Mouse (Mus musculus) stomach, embryonic 16.5 days (tissue): Measurements from ENCODE around the gene Mcl1. TPM values are rescaled to one million over a fixed set of nuclear protein-coding genes. Genes with fewer than 3 reads are reported as not detected.
"Not testable (repeated sequence)": the region's sequence is repeated elsewhere in the genome, so short reads cannot be mapped to it uniquely, and the experiment has no call there.

Experiments used
- ATAC-seq: fragments of 200-750 bp; cut with Nextera tagmentation; 2 replicates; pipeline ENCODE4 v1.8.0; 2017; ENCODE audit warnings: moderate number of reproducible peaks, moderate TSS enrichment; ENCODE audit not compliant: insufficient read depth, low FRiP score
- H3K27ac ChIP-seq: fragments of 300-500 bp; sonication (generic); 2 replicates; pipeline ENCODE4 v1.5.1; 2014; ENCODE audit warnings: low read length
- H3K27me3 ChIP-seq: fragments of 300-500 bp; sonication (generic); 2 replicates; pipeline ENCODE4 v1.6.1; 2014; ENCODE audit warnings: low read length, control low read depth, mixed read lengths; ENCODE audit not compliant: control insufficient read depth, insufficient read depth
- H3K36me3 ChIP-seq: fragments of 300-500 bp; sonication (generic); 2 replicates; pipeline ENCODE4 v1.6.1; 2014; ENCODE audit warnings: low read length; ENCODE audit not compliant: control insufficient read depth, insufficient read depth
- H3K4me1 ChIP-seq: fragments of 300-500 bp; sonication (generic); 2 replicates; pipeline ENCODE4 v1.6.1; 2014; ENCODE audit warnings: low read length, control low read depth, mixed read lengths; ENCODE audit not compliant: control insufficient read depth, insufficient read depth
- H3K4me2 ChIP-seq: fragments of 300-500 bp; sonication (generic); 2 replicates; pipeline ENCODE4 v1.6.1; 2014; ENCODE audit warnings: low read depth, low read length, mixed read lengths
- H3K4me3 ChIP-seq: fragments of 300-500 bp; sonication (generic); replicated peaks from 2 replicates; pipeline ENCODE4 v1.5.1; 2014; ENCODE audit warnings: mild to moderate bottlenecking, low read length
- H3K9ac ChIP-seq: fragments of 300-500 bp; sonication (generic); 2 replicates; pipeline ENCODE4 v1.6.1; 2014; ENCODE audit warnings: low read length
- H3K9me3 ChIP-seq: fragments of 300-500 bp; sonication (generic); replicated peaks from 2 replicates; pipeline ENCODE4 v1.6.1; 2016; ENCODE audit warnings: low read length, control low read depth; ENCODE audit not compliant: control insufficient read depth
- WGBS: fragments of 180-500 bp; shearing (Covaris S2); extraction: QIAGEN DNeasy Blood & Tissue Kit; methylation state at CpG from one replicate; pipeline ENCODE4 v1.1.7; 2014; 5-methylcytosine and 5-hydroxymethylcytosine counted together
- polyA plus RNA-seq: library from polyadenylated mRNA; unstranded; fragments of >200 nt; fragmentation: Nextera tagmentation; extraction: Ambion mirVana; gene quantifications from 2 replicates; pipeline ENCODE4 v1.2.1, GENCODE M21; 2015

Gene Mcl1
- polyA plus RNA-seq: 16.5 and 20.5 TPM in 2 replicates

DNA sequence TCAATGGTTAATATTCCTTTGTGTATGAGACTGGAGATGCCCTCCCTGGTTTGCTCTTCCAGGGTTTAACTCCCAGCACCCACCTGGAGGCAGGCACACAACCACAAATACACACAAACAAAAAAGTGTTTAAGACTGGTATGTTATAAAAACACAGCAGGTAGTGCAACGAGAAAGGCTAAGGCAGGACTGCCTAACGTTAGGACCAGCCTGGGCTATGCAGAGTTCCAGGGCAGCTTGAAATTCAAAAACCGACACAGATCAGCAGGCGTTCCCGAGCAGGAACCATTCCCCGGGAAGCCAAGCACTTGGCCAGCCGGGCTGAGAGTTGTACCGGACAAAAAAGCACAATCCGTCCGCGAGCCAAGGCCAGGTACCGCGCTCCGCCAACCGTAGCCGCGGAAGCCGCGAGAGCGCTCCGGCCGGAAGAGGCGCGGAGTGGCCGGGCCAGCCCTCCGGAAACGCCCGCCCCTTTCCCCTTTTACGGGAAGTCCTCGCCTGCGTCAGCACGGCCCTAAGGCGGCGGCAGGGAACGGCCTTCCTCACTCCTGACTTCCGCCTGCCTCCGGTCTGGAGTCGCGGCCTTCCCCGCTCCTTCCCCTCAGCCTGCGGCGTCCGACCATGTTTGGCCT lies at the start of gene Mcl1:
TSS of gene Mcl1 (plus strand) at position 553 of the 632 bp plus-strand sequence.
- peak; percentile 97 for ATAC-seq
- Histone ChIP-seq H3K4me1 (peaks cover 29% of the 10 kb centered on the region), H3K27ac (peak within 1 kb of the TSS; percentile 98), H3K4me3 (peak within 1 kb of the TSS; percentile 91), H3K27me3 (no peaks in the 10 kb centered on the region), H3K9ac (peak within 1 kb of the TSS; percentile 100), H3K36me3 (peaks cover 9% of the 10 kb centered on the region; the same call in 1 of the 2 replicates), H3K4me2 (peak within 1 kb of the TSS; percentile 81), H3K9me3 (no peaks in the 10 kb centered on the region)
- whole genome bisulfite sequencing: under 1% methylated on average over 43 of the region's 43 CpGs

DNA sequence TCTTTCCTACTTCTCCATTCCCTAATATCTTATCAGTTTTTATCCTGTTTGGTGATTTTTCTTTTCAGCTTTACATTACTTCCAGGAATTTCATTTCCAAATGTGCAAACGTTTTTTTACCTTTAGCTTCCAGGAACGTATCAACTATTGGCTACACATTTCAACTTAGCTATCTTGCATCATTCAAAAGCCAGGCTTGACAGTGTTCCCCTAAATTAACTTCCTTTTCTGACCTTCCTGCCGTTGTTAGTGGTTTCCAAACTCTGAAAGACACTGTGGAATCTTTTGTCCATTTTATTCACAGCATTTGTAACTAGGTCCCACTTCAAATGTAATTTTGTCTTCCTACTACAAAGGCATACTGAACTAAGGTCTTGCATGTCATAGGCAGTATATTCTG lies 49.4 kb upstream of the Mcl1 start:
- H3K9me3 ChIP-seq: no peaks in the 10 kb centered on the region
- H3K4me2 ChIP-seq: no peak overlapping the region
- no peaks in the 10 kb centered on the region for H3K4me1 ChIP-seq
- no peak for ATAC-seq
- 67% methylated on average over 3 of the region's 3 CpGs for WGBS
- H3K27me3 ChIP-seq: no peaks in the 10 kb centered on the region
- H3K27ac ChIP-seq: no peak overlapping the region
- peaks cover 9% of the 10 kb centered on the region; the same call in 1 of the 2 replicates for H3K36me3 ChIP-seq
- H3K4me3 ChIP-seq: no peak overlapping the region
- no peak overlapping the region for H3K9ac ChIP-seq

DNA sequence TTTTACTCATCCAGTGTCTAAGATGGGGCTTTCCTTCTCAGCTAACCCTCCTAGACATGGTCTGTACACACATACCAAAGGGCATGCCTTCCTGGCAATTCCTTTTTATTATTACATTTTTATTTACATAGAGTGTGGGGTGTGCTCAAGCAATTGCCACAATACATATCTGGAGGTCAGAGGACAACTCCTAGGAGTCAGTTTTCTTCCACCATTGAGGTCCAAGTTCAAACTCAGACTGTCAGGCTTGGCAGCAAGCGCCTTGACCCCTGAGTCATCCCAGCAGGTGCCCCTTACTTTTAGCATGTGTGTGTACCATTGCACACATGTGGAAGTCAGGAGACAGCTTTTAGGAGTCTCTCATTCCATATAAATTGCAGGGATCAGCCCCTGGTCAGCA lies 44.6 kb upstream of the Mcl1 start:
- ATAC-seq: no peak

DNA sequence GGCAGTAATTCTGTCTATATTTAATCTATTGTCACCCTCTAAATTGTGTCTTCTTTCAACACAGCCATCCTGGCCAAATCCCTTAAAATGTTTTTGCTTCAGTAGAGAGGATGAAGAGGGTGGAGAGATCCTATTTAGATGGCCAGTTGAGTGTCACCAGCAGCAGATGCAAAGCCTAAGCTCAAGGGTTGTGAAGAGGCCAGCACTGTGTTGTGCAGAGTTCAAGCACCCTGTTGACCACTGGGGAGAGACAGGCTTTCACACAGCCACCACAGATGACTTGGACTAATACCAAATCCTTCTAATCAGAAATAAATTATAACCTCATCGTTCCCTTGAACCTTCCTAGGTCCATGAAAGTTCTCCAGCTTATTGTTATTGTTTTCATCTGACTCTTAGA lies 40.1 kb upstream of the Mcl1 start:
- no peak for ATAC-seq
- Histone ChIP-seq H3K4me2 (no peak overlapping the region), H3K4me1 (no peaks in the 10 kb centered on the region), H3K27me3 (no peaks in the 10 kb centered on the region), H3K36me3 (peaks cover 19% of the 10 kb centered on the region; the same call in 1 of the 2 replicates), H3K4me3 (no peak overlapping the region), H3K9me3 (no peaks in the 10 kb centered on the region), H3K9ac (no peak overlapping the region), H3K27ac (no peak overlapping the region)
- 65% methylated on average over 1 of the region's 1 CpGs for WGBS

More for the DNA sequence above, 44.6 kb upstream of the Mcl1 start:
- Histone ChIP-seq H3K27me3 (no peaks in the 10 kb centered on the region), H3K4me3 (no peak overlapping the region), H3K27ac (no peak overlapping the region), H3K4me2 (no peak overlapping the region), H3K9ac (no peak overlapping the region), H3K9me3 (no peaks in the 10 kb centered on the region), H3K36me3 (peaks cover 11% of the 10 kb centered on the region; the same call in 1 of the 2 replicates), H3K4me1 (no peaks in the 10 kb centered on the region)
- WGBS: 87% methylated on average over 1 of the region's 1 CpGs

DNA sequence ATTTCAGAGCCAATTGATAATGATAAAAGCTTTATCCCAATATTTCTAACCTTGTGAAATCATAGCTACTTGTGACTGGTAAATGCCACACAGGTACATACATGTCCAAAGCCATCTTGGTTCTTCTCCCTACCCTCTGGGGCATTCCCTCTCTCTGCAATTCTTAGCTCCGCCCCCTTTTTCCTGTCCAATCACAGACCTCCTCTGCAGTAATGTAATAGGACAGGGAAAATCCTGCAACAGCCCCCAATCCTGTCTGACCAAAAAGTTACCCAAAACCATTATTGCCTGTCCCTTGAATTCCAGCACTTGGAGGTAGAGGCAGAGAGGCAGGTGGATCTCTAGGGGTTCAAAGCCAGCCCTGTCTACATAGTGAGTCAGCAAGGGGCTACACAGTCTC lies 37.3 kb upstream of the Mcl1 start:
- no peak overlapping the region for H3K4me3 ChIP-seq
- H3K27me3 ChIP-seq: no peaks in the 10 kb centered on the region
- H3K4me1 ChIP-seq: peaks cover 6% of the 10 kb centered on the region
- H3K27ac ChIP-seq: no peak overlapping the region
- 93% methylated on average over 1 of the region's 1 CpGs for WGBS
- no peak overlapping the region for H3K9ac ChIP-seq
- no peak overlapping the region for H3K4me2 ChIP-seq
- H3K36me3 ChIP-seq: peaks cover 19% of the 10 kb centered on the region; the same call in 1 of the 2 replicates
- no peak for ATAC-seq
- no peaks in the 10 kb centered on the region for H3K9me3 ChIP-seq

DNA sequence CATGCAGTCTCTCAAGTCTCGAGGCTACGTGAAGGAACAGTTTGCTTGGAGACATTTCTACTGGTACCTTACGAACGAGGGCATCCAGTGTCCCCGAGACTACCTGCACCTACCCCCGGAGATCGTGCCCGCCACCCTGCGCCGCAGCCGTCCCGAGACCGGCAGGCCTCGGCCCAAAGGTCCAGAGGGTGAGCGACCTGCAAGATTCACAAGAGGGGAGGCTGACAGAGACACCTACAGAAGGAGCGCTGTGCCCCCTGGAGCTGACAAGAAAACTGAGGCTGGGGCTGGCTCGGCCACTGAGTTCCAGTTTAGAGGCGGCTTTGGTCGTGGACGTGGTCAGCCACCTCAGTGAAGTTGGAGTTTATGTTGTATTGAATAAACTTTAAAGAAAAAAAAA lies 36.2 kb upstream of the Mcl1 start:
- H3K27me3 ChIP-seq, H3K4me2 ChIP-seq, H3K4me3 ChIP-seq, H3K4me1 ChIP-seq, H3K27ac ChIP-seq, H3K9ac ChIP-seq, ATAC-seq, H3K9me3 ChIP-seq: not testable (repeated sequence)
- H3K36me3 ChIP-seq: peaks cover 20% of the 10 kb centered on the region
- 90% methylated on average over 20 of the region's 20 CpGs for WGBS

DNA sequence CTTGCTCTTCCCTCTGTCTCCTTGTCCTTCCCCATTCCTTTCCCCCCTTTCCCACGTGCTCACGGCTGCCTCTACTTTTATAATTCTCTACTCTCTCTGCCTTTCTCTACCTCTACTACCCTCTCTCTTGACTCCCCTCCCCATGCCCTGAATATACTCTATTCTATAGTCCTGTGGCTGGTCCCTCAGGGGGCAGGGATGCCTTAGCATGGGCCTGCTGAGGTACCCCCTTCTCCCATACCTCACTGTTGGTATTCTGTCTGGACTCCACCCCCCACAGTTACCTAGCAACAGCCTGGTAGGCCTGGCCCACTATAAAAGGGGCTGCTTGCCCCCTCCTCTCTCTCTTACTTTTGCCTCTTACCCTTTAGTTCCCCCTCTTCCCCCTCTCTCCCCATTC lies 35.0 kb upstream of the Mcl1 start:
- Histone ChIP-seq H3K27me3 (no peaks in the 10 kb centered on the region), H3K36me3 (peaks cover 16% of the 10 kb centered on the region), H3K27ac (no peak overlapping the region), H3K9me3 (no peaks in the 10 kb centered on the region), H3K4me1 (peaks cover 8% of the 10 kb centered on the region), H3K4me2 (no peak overlapping the region), H3K9ac (no peak overlapping the region), H3K4me3 (no peak overlapping the region)
- ATAC-seq: no peak
- WGBS: 76% methylated on average over 2 of the region's 2 CpGs

DNA sequence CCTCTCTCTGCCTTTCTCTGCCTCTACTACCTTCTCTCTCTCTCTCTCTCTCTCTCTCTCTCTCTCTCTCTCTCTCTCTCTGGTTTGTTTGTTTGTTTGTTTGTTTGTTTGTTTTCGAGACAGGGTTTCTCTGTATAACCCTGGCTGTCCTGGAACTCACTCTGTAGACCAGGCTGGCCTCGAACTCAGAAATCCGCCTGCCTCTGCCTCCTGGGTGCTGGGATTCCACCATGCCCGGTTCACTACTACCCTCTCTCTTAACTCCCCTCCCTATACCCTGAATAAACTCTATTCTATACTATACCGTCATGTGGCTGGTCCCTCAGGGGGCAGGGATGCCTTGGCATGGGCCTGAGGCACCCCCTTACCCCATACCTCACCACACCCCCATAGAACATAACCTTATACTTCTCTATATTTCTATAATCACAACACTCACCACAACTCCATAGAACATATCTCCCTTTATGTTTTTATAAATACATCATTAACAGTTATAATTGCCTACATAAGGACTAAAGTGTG lies 34.5 kb upstream of the Mcl1 start:
- H3K36me3 ChIP-seq: peaks cover 21% of the 10 kb centered on the region
- H3K27ac ChIP-seq: peak overlapping the region; percentile 80
- not testable (repeated sequence) for H3K9me3 ChIP-seq, H3K4me1 ChIP-seq, ATAC-seq, H3K27me3 ChIP-seq
- peak overlapping the region; percentile 56 for H3K9ac ChIP-seq
- peak overlapping the region; percentile 61 for H3K4me2 ChIP-seq
- H3K4me3 ChIP-seq: peak overlapping the region; percentile 78
- WGBS: 67% methylated on average over 5 of the region's 5 CpGs

DNA sequence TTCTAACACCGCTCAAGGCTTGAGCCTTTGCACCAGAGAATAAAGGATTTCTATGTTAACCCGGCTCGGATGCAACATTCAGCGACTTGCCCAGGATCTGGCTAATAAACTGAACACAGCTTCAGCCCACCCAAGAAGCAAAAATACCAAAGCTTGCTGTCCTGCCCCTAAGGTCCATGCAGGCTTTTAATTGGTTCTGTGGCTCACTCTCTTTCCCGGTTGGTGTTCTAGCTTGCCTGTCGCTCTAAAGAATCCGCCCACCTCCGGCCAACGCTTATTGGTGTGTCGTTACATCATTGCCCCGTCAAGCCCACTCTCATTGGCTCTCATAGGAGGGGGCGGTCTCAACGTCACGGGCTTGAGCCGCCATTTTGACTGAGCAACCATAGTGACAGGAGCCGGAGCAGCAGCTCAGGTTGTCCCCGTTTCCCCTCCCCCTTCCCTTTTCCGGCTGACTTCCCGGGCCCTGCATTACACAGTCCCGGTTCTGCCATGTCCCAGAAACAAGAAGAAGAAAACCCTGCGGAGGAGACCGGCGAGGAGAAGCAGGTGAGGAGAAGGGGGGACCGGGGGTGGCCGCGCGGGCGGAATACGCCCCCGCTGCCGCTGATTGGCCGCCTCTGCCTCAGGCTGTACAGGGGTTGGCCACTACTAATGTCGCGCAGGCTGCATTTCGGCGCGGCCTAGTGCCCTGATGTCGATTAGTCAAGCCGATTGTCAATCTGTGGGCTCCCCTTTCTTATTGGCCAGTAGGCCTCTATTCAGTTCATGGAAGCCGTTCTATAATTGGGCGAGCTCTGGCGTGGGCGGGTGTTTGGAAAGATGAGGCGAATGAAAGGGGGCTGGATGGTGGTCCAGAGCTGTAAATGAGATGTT lies 33.7 kb upstream of the Mcl1 start, which contains the start of gene Ensa:
TSS of gene Ensa (plus strand) at position 366 of the 876 bp plus-strand sequence.
- Histone ChIP-seq H3K4me2 (peak within 1 kb of the TSS; percentile 72), H3K4me3 (peak within 1 kb of the TSS; percentile 78), H3K9me3 (no peaks in the 10 kb centered on the region), H3K36me3 (peaks cover 15% of the 10 kb centered on the region), H3K4me1 (peaks cover 8% of the 10 kb centered on the region), H3K27me3 (no peaks in the 10 kb centered on the region), H3K27ac (peak within 1 kb of the TSS; percentile 90), H3K9ac (peak within 1 kb of the TSS; percentile 84)
- peak; percentile 98 for ATAC-seq
- WGBS: under 1% methylated on average over 44 of the region's 44 CpGs
